Mouse (Mus musculus): ENCODE measurements around the gene Gnaz. TPM values are rescaled to one million over a fixed set of nuclear protein-coding genes. Genes with fewer than 3 reads are reported as not detected.

Gene Gnaz
- polyA plus RNA-seq, 1 experiment, result 5.3 TPM

DNA sequence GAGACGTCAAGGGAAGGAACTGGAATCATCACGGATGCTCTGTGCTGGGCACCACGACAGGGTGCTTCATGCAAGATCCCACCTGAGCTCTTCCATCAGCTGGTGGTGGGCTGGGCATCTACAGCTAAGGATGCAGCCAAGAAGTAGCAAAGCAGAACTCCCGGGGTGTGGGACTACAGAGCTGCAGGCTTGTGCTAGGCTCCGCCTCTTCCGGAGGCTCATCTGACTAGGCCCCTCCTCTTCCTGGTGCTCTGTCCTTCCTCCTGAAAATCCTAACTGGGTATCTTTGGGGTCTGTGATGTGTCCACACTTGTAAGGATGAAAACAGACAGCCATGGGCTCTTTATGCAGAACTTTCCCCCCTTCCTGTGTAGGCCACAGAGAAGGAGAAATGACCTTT lies 98.7 kb downstream of the Gnaz start:
- no peak overlapping the region for H3K4me3 ChIP-seq (ENCODE audit: extremely low read depth, insufficient read depth, insufficient read length)
- no peaks in the 10 kb centered on the region for H3K36me3 ChIP-seq (ENCODE audit: control insufficient read depth, insufficient read depth, low read length)
- DNase-seq (ENCODE audit: low read depth in 1 of 2, low spot score in 2 of 2), result no peak
- H3K4me1 ChIP-seq (ENCODE audit: control insufficient read depth, insufficient read depth, insufficient read length), result peaks cover 20% of the 10 kb centered on the region
- TF ChIP-seq CTCF (IDR thresholded peaks at IDR 0.05; ENCODE audit: extremely low read depth, insufficient read depth, insufficient read length, insufficient replicate concordance) (no peak), POLR2A (IDR thresholded peaks at IDR 0.05; ENCODE audit: low read depth, low read length) (no peak)
- H3K27ac ChIP-seq (ENCODE audit: insufficient read depth, low read length), result no peak overlapping the region
- 76% methylated on average over 6 of the region's 6 CpGs for WGBS
- peaks cover 8% of the 10 kb centered on the region; the same call in 1 of the 2 replicates for H3K27me3 ChIP-seq (ENCODE audit: control insufficient read depth, insufficient read depth, low read length)

Other genes with a start within 250 kb of the Gnaz start
- 0.19 TPM in 1 of 2 replicates, not detected in the other for gene Rsph14, start 65.4 kb downstream of the Gnaz start, polyA plus RNA-seq (2012; rRNA removed)
- gene Rab36, start 69.9 kb downstream of the Gnaz start, polyA plus RNA-seq (2012; rRNA removed), result 3.4 and 3.7 TPM in 2 replicates
- gene Bcr, start 93.4 kb downstream of the Gnaz start, polyA plus RNA-seq (2012; rRNA removed), result 17.8 and 18.2 TPM in 2 replicates
- gene Specc1l, start 244.9 kb downstream of the Gnaz start, polyA plus RNA-seq (2012; rRNA removed), result 16.7 and 17.7 TPM in 2 replicates